Mouse (Mus musculus) B cell, adult 2 months (primary cell): ENCODE measurements around the gene 2310009B15Rik.

Source experiments
- DNase-seq, 2 experiments: peaks; one replicate each; pipeline ENCODE4 v3.0.0; 2022

2310009B15Rik gene

DNA sequence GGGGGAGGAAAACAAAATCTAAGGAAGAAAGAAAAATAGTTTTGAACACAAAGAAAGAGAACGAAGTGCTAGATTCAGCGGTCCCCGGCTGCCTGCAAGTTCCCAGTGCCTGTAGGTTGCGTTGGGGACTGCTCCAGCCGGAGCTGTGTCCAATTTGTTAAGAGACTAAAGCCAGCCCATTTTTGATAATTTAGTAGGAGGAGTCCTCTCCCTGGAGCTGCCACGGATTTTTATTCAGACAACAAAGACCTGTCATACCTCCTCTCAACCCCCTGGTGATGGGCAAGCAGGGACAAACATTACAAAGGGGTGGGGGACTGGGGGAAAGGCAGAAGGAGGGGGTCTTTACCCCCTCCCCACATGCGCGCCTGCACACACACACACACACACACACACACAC is 14.3 kb downstream of the 2310009B15Rik start:
- peak; percentile 27 to 43 for DNase-seq

DNA sequence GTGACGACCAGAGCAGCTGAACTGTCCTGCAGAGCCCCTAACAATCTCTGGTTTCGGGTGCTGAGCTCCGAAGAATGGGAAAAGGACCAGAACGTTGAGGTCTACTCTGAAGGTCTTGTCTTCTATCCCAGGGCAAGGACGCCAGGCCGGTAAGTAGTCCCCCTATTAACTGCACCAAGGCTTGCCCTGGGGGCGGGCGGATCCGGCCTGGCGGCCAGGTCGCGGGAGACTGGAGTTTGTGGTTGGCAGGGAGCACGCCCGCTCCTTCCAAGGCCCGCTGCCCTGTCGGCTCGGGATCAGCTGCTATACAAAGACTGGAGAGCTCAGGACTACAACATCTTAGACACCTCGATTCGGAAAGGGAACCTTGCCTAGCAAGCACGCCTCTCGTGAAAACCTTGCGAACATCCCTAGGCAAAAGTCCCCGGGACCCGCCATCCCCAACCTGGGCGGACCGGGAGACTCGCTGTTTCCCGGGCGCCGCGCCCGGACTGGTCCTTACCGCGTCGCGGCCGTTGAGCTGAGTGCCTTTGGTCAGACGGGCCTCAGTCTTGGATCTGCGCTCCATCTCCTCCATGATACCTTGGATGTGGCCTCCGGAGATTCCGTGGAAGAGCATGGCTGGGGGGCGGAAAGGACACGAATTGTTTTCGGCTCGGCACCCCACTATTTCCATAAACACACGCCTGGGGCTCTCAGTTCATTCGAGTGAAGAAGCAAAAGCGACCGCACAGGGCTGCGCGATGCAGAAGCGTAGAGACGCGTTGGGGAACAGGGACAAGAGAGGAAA is 15.2 kb downstream of the 2310009B15Rik start:
- peak; percentile 55 to 65 for DNase-seq

DNA sequence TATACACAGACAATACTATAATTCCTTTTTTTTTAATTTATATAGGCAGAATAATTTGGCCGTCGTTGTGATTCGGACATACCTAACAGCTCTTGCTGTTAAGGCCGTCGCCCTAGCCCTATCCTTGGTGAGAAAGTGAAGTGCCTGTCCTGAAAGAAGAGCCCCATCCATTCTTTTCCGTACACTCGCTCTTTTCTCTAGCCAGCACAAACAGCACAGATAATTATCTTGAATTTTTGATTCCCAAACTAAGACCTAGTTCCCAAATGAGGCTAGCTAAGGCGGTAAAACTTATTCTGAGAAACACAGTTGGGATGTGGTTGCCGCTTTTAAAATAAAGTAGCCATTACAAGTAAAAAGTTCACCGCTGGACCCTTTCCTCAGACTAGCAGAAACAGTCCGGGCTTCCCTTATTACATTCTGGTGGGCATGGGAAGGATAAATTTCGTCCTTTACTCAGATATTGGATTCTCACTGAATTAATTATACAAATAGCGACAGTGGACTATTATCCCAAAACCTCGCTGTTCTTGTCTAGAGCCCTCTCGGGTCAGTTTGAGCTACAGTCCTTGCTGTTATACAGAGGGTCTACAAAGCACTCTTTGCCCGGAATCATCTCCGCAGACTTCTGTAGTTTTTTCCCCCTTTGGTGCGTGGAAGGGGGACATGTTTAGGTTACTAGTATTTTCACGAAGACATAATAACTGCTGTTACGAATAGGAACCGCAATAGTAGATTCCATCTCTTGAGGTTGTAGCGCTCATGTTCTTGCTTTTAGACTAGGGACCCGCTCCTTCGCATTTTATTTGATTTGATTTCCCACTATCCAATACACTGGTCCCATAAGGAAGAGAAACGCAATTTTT is 16.0 kb downstream of the 2310009B15Rik start:
- DNase-seq, result peak; percentile 40 to 51

DNA sequence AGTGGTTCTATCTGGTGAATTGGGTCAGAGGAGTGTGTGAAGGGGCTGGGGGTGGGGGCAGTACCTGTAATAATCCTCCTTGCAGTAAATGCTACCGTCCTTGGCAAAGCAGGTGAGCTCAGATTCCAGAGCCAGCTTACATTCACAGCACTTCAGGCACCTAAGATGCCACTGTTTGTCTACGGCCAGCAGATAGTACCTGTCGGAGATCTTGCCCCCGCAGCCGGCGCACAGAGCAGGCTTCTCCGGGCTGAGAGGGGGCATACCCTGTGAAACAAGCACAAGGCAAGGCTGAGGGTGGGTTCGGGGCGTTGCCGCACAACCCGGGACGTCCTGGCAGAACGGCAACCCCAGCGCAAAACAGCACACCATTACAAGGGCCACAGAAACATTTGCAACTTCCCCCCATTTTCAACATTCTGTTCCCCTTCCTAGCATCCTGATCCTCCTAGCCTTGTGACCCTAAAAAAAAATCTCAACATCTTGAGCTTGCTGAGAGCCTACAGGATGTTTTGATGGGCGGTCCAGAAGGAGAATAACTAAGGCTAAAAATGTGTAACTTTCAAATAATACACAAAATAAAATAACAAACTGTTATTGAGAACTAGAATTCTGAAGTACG is 16.7 kb downstream of the 2310009B15Rik start:
- peak; percentile 41 to 50 for DNase-seq

DNA sequence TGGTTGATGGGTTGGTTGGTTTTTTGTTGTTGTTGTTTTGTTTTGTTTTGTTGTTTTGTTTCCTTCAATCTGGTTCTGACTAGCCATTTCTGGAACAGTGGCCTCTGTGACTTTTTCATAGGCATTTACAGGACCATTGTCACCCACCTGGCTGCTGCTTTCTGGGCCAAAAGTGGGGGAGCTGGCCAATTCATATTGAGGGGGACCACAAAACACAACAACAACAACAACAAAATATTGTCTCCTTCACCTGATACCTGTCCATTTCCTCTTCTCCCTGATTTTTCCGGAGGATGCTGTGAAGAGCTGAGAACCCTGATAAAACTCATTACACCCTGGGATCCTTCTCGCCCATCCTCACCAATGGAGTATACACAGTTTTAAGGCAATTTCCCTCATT is 17.4 kb downstream of the 2310009B15Rik start:
- DNase-seq, result no peak

DNA sequence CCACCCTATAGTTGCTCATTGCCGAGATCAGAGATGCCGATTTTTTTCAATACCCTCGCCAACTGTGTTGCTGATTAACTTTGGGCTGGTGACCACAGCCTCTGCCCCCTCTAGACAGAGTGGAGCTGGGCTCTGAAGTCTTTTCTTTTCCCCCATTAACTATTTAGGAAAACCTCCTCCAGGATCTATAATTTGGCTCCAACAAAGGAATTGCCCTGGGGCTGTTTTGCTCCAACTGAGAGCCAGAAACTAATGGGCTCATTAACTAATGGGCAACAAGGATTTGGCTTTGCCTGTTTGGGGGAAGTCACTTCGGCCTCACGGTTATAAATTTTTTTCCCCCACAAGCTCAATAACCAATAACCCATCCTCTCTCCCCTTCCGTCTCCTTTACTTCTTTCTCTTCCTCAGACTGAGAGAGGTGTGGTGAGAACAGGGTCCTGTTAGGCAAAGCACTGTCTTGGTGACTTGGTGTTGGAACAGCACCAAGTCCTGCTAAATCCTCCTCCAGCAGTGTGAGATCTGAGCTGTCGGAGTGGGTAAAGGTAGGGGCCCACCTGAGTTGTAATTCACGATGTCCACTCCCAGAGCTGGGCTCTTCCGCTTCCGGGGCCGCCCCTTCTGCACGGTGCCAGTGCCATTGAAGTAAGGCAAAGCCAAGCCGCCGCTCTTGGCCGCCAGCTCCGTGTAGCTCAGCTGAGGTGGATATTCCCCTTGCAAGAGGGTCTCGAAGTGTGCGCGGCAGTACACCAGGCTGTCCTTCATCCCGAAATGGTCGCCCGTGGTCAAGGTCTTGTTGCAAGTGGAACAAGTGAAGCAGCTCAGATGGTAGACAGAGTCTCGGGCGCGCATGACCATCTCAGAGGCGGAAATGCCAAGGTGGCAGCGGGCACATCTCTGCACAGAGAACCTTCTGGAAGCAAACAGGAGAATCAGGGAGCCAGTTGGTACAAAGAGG is 18.6 kb downstream of the 2310009B15Rik start:
- DNase-seq, result peak; percentile 29 to 48

DNA sequence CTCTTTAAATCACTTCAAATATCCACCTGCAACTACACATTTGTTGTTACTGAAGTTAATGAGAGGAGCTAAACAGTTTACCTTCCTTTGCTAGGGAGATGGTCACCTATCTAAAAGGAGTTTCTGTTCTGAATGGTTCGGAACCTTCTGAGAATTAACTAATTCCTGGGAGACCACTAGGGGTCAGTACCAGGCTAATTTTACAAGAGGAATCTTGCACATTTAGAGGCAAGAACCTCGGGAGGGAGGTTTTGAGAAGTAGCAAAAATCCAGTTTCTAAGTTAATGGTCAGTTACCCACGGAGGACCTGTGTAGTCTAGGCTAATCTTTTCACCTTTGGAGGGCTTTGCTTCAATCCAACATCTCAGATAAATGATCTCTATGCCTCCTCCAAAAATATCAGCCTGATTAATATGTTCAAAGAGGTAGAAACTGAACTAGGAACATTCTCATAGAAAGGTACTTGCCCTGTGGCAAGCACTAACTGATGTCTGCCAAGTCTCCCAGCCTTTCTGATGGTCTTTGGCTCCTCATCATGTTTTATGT is 21.2 kb downstream of the 2310009B15Rik start:
- peak; percentile 34 to 38 for DNase-seq

DNA sequence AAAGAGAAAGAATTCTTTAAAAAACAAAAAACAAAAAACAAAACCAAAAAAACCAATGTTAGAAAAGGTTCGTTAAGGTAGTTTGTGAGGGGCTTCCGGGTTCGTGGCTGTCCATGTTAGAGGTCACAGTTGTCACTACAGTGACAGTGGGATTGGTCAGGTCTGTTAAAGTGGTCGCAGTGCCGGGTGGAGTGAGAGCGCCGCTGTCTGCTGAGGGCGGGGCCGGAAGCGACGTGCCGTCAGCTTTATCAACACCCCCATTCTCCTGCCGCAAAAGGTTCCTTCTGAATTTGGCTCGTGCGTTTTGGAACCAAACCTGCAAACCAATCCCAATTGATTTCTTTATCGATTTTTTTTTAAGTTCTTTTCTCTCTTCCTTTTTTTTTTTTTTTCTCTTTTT is 25.3 kb downstream of the 2310009B15Rik start:
- peak; percentile 38 to 47 for DNase-seq

DNA sequence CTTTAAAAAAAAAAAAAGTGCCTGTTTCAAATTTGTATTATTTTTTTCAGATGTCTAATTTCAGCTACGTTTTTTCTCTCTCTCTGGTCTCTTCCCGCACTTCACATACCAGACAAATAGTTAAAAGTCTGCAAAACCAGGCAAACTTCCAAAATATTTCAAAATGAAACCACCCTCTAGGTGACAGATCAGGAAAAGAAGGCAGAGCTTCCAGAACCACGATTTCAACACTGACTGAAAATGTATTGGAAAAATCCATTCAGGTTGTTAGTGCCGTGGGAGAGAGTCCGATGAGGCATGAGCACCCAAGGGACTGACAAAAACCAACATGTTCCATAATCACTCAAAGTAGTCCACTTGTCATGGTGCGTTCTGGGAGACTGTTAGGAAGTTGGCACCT is 29.8 kb downstream of the 2310009B15Rik start:
- no peak for DNase-seq

DNA sequence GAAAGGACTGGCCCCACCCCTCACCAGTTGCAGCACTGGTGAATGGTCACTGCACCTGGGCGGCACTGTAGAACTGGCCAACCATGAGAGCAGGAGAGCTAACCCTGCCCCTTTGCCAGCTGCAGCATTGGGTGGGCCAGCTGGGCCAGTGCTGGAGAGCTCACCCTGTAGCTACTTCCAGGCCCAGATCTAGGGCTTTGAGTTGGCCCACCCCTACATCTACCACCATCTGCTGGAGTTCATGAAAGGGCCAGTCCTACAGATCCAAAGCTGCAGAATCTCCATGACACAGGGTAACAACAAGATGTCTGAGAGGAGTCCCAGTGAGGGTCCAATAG is 33.7 kb downstream of the 2310009B15Rik start:
- no peak for DNase-seq

DNA sequence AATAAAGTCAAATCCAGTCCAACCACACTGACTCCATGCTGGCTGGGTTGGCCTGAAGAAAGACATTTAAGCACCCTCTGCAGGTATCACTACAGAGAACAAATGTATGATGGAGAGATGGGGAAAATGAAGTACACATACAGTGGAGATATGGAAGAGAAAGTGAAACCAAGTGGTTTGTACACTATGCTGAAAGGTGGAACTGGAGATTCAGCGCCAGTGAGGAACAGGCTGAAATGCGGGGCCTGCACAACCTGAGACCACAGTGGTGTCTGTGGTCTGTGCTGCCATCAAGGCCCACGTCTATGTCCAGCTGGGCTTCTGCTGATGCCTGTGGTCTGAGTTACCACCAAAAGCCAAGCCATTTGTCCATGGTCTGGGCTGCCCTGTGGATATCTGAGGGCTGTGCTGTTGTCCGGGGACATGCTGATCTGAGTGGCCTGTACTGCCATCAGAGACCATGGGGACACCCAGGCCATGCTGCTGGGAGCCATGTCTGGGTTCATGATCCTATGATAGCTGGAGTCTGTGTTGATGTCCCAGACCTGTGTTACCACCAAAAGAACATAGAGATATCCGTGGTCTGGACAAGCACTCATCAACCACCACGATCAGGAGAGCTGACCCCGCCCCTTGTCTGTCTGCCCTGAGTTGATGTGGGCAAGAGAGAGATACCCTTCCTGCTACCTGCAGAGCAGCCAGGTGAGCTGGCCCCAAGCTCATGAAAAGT is 34.2 kb downstream of the 2310009B15Rik start:
- no peak for DNase-seq
